Mouse (Mus musculus) urinary bladder, postnatal 36 days (tissue): ENCODE data around the gene Tspoap1.

Experiments
- DNase-seq, 2 experiments: peaks; one replicate each; pipeline ENCODE4 v3.0.0; 2022; ENCODE audit warnings: low spot score in 2 of 2, mixed read lengths in 1 of 2

Gene Tspoap1

DNA sequence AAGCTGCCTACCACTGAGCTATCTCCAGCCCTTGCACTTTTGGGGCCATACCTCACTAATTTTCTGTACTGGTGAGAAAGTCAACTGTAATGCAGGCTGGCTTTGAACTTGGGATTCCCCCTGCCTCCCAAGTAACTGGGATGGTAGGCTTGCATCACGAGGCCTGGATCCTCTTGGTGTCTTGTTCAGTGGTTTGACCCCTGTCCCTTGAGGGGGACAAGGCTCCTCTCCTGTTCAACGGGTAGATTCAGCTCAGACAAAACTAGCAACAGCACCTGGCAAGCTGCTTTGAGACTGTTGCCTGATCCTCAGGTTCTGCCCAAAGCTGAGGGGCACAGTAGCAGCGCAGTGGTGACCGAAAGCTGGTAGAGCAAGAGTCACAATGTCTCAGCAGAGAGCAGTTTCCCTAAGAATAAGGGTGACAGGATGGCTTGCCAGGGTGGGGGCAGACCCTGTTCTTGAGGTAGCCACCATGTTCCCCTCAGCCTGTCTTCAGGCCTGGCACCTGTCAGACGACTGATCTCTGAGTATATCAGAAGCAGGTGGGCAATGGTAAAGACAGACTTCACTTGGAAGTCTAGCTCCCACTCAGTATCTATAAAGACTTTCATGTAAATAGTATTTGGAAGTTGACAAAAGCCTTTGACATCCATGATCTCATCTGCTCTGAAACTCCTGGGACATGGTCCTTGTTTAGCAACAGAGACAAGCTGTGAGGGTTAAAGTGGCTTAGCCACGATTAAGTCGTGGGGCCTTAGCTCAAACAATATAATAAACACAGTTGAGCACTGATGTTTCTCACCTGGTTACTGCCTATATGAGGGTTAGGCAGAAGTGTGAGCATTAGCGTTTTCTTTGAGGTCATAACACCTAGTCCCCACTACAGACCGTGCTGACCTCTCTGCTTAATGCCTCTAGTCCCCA lies 14.4 kb upstream of the Tspoap1 start:
- DNase-seq = no peak

DNA sequence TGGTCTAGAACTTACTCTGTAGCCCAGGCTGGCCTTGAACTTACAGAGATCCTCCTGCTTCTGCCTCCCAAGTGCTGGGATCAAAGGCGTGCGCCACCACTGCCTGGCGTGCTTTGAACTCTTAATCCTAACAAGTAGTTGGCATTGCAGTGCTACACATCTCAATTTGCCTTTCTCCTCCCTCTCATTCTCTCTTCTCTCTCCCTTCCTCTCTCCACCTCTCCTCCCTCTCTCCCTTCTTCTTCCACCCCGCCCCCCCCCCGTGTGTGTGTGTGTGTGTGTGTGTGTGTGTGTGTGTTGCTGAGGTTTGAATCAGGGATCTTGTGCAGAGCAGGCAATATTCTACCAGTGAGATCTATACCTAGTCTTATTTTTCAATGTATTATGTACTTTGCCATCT lies 13.0 kb upstream of the Tspoap1 start:
- DNase-seq = no peak

DNA sequence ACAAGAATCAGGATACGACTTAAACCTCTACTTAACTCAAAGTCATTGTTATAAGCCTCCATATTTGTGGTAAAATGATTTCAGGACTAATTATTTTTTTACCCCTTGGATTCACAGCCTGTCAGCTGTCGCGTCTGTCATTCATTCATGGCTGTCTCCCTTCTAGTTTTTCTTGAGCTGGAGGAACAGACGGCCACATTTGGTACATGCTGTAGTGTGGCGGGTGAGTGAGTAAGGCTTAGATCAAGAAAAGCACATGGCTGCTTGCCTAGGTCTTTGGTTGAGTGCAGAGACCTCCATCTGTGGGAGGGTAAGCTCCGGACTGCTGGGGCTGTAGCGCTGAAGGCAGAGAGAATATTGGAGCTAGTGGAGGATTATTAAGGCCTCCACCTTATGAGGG lies 12.6 kb upstream of the Tspoap1 start:
- DNase-seq = no peak

DNA sequence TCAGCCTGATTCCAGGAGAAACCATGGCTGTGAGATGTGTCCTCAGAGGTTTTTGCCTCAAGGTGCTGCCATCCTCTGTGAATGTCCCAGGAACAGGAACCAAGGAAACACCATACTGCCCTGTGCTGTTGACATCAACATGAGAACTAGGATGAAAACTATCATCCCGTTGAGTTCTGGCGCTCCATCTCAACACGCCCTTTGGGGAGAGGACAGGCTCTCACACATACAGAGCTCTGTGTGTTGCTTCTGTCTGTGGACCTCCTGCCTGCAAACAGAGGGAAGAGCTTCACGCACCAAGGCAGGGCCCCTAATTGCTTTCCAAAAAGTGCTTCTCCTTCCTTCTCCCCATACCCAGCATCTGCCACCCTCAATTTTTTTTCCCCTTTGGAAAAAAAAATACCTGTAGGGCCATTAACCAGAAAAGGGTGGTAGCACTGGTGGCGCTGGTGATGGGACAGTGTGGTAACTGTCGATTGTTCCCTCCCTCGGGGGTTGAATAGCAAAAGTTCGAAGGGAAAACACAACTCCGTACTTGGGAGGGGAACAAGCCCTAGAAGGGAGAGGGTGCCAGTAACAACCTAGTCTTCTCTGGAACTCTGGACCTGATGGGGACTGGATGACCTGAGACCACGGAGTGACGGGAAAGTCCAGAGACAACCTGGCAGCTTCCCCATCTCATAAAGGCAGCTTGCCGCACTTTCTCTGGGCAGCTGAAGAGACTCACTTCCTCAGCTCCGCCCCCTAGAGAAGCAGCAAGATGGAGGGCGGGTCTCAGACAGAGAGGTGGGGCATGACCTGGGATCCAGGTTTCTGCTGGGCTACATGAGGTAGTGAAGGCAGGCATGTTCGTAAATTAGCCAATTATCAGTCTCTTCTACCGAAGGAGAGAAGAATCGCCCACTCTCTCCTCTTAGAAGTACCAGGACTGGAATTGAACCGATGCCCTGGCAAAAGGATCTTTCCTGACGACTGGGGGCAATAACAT lies 11.9 kb upstream of the Tspoap1 start:
- DNase-seq = no peak

DNA sequence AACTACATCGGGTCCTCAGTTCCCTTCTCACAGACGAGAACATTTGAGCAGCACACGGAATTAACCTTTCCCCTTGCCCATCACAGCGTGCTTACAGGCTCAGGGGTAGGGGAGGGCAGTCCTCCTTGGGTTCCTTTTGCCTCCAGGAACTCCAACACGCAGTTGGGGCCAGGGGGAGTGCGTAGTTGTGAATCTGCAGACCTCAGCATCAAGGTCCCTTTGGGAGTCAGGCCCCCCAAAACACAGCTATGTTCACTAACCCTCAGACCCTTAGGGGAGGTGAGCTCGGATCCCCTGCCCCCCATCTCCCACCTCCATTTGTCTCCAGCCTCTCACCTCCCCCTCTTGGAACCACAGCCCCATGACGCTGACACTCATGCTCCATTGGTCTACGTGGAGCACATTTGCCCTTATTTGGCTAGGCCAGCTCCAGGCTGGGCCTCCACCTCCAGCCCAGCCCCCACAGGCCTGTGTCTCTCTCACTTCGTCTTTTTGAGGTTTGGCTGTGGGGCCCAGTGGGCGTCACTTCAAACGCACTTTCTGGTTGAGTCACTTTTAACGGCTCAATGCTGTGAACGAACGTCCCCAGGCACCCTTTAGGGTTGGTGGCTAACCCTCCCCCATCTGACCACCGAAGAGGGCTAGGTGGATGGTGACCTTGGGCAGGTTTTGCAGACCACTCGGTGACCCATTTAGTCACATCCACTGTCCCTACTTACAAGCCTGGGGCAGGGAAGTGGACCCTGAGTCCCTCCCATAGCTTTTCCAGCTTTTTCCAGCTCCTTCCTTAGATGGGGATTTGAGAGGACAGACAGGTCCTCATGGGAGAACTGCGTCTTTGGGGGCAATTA lies 10.9 kb upstream of the Tspoap1 start:
- DNase-seq = peak in 1 of 2 experiments; percentile 43

DNA sequence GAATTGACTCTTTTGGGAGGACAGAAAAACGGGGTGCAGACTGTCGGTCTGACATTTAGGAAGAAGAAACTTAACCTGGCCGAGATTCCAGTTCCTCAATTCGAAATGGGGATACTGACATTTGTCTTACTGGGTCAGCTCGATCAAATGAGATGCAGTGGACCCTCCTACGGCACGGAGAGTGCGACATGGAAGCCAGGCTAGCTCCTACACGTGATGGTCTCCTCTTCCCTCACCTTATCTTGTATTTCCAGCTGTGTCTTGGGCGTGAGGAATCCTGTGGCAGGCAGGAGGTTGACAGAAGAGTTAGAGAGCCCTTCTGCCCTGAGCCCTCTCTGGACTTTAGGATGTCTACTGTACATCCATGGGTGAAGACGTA lies 10.3 kb upstream of the Tspoap1 start:
- DNase-seq = no peak

DNA sequence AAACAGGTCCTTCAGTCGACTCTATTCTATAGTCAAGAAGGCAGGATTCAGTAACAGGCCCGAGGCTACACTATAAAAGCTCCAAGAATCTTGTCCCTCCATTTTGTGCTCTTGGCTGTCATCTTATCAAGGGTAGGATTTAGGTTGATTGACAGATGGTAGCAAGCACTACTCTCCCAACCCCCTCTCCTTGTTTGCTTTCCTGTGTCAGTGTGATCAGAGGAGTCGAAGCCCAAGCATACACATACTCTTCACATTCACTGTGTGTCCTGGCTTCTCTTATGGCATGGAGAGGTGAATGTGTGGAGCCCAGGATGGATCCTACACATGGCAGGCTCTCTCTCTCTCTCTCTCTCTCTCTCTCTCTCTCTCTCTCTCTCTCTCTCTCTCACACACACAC lies 9.8 kb upstream of the Tspoap1 start:
- DNase-seq = no peak

DNA sequence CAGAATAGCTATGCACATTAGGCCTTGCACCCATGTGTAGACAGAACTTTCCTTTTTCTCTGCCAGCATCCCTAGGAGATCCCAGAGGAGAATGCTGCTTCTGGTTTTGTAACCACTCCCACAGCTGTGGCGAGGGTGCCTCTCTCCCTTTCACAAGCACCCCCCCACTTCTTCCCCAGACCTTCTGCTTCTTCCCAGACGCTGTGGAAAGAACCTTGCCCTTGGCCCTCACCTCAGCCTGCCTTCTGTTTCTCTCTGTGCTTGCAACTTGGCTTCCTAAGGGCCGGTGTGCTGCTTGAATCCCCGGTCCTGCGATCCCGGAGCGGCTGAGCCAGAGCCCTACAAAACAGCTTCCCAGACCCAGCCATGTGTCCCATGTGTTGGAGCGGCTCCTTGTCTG lies 9.3 kb upstream of the Tspoap1 start:
- no peak for DNase-seq

DNA sequence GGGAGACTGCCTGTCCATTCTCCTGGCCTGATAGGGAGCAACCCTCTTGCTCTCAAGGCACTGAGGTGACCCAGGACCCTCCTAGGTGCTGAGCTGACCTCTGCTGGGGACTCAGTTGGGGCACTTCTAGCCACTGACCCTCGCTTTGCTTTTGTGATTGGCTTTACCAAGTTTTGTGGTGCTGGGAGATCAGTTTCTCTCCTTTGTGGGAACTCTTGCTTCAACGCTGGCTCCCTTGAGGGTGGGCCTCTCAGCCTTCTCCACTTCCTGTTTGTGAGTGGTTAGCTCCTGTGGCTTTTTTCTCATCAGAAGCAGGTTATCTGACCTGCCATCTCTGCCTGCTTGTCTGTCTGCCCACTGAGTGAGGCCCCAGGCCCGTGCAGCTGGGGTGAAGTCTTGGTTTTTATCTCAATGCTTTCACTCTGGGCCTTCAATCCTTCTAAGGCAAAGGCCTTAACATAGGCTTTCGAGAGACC lies 8.8 kb upstream of the Tspoap1 start:
- no peak for DNase-seq

DNA sequence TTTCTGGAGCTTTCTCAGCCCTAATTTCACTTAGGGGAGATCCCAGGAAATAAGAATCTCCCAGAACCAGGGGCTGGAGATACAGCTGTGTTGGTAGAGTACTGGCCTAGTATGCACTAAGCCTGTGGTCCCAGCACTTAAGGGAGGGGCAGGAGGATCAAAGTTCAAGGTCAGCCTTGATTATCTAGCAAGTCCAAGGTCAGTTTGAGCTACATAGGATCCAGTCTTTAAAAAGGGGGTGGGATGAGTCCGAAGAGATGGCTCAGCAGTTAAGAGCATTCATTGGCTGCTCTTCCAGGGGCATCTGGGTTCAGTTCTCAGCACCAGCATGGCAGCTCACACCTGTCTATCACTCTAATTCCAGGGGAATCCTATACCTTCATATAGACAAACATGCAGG lies 8.0 kb upstream of the Tspoap1 start:
- no peak for DNase-seq

DNA sequence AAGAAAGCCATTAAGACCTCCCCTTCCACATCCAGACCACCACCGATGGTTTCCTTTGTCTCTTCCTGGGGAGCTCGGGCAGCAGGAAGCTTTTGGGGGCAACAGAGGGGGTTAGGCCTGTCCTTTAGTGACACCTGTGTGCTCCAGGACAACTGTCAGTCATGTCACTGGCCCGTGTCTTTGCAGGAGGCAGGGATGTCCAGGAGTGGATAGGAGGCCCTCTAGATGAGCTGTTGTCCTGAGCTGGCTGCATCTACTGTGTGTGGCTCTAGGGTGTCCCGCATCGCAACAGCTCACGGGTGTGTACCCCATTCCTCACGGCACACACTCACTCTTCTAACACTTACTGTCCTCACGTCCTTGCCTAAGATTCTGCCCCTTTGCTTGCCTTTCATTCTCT lies 7.1 kb upstream of the Tspoap1 start:
- DNase-seq = no peak

DNA sequence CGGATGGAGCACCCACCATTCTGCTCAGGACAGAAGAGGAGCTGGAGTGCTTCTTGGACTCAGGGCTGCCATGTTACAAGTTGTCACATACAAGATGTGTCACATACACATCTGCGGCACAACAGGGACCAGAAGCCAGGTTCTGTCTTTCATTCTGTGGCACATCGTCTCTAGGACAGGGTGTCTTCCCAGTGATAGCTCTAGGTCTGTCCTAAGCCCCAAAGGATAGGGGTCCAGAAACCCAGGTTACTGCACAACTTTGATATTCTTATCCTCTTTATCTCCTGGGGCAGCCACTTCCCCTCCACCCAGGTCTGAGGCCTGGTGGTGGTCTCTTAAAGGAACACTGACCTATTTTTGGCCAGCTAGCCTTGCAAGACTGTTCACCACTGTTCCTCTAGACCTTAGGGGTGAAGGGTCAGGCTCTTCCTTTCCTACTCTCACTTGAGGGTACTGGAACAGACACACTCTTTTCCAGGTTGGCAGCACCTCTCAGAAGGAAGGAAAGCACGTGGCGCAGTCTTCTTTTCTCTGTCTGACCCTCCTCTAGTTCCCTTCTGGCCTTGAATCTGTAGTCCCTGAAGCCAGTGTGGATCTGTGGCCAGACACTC lies 6.3 kb upstream of the Tspoap1 start:
- DNase-seq = no peak

DNA sequence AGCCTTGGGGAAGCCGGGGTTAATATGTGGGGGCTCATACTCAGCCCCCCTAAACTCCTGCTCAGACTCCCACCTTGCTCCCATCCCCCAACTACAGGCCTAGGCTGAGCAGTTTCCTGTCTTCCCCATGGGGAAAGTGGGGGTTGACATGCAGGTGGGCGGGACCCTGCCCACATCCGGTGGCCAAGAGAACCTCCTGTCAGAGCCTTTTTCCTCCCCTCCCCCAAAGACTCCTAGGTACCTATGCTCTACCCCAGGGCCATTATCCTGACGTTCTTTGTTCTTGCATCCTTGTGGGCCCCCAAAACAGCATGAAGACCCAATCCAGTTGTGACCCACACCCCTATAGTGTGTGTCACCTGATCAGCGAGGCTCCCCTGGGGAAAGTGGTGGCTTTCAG lies 5.7 kb upstream of the Tspoap1 start:
- no peak for DNase-seq

DNA sequence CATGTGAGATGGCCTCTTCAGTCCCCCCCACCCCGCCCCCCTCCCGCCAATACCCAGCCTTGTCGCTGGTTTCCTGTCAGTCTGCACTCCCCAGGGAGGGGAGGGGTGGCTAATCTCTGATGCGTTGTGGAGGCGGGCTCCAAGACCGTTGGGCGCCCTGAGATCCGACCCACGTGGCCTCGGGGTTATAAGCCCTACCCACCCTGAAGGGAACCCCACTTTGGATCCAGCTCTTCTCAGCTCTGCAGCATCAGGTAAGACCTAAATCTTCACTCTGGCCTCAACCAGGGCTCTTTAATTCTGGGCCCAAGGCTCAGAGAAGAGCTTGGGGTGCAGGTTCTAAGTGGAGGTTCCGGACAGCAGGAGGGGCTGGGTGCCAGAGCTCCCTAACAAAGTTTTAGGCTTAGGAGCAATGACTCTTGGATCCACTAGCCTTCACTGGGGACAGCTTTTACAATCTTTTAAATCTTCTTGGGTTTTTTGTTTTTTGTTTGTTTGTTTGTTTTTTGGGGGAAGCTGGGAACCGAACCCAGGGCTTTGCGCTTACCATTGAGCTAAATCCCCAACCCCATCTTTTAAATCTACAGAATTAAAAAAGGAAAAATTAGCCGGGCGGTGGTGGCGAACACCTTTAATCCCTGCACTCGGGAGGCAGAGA lies 4.9 kb upstream of the Tspoap1 start:
- DNase-seq = peak in 1 of 2 experiments; percentile 43

DNA sequence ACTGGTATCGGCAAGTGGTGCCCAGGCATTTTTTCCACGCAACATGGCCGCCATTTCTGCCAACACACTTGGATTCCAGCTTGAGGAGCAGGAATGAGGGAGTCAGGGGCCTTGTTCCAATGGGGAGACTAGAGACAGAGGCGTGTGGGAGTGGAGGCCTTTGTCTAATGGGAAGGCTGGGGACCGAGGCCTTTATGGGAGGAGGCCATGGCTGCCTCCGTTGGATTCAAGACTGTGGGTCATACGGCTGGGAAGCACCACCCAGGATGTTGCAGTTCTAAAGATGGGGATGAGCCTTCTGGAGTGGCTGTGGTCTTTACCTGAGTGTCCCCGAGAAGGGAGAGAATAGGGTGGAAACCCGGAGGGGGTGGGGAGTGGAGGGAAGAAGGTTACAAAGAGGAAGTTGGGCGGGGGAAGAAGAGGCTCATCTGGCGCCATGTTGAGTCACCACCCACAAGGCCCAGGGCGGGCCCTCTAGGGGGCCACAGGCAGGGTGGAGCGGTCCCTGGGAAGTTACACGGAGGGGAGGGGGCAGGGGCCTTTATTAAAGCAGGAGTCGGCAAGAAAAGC lies 4.0 kb upstream of the Tspoap1 start:
- no peak for DNase-seq

DNA sequence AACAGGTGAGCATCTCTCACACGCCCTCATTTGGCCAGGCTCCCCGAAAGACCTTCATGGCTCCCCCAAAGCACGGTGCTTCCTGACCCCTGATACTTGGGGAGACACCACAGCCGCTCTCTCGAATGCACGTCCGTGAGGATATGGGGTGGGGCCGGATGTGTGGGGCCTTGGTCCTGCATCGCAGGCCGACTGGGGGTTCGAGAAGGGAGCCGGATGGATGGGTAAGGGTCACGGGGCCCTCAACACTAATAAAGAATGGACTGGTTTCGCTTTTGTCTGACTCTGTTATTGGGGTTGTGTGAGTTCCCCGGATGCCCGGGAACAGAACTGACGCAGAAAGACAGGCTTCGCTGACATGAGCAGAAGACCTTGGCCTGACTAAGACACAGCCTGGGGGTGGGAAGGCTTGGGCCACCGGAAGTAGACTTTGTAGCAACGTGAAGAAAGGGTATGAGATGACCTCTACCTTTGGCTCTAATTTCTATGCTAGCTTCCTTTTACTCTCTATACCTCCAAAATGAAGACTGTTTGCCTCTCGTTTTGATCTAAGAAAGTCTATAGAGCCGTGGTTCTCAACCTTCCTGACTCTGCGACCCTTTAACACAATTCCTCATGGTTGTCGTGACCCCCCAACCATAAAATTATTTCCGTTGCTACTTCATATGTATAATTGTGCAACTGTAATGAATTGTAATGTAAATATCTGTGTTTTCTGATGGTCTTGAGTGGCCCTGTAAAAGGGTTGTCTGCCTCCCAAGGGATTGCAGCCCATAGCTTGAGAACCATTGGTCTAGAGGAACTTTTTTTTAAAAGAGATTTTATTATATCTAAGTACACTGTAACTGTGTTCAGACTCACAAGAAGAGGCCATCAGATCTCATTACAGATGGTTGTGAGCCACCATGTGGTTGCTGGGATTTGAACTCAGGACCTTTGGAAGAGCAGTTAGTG lies 3.1 kb upstream of the Tspoap1 start:
- DNase-seq = no peak

DNA sequence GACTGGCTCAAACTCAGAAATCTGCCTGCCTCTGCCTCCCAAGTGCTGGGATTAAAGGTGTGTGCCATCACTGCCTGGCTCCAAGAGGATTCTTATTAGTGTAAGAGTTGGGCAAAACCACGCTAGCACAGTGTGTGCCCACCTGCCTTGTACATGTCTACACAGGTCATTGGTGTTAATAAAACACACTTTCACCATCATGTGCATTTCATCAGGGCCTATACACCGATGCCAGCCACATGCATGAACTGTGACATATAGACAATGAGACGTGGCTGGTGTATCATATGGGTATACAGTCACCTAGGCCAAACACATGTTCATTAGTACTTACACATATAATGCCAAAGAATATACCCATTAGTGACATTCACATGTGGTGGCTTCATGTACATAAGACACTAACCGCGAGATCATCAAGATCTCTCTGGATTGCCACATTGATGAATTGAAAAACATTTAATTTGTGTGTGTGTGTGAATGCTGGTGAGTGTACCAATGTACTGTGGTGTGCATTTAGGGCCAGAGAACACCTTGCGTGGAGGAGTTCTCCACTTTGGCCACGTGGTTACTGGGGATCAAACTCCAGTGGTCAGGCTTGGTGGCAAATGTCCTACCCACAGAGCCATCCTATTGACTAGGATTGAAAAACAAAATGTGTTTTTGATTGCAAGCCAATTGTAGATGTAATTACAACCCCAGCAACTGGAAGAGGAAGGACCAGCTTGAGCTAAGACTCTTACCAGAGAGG lies 2.0 kb upstream of the Tspoap1 start:
- DNase-seq = no peak

DNA sequence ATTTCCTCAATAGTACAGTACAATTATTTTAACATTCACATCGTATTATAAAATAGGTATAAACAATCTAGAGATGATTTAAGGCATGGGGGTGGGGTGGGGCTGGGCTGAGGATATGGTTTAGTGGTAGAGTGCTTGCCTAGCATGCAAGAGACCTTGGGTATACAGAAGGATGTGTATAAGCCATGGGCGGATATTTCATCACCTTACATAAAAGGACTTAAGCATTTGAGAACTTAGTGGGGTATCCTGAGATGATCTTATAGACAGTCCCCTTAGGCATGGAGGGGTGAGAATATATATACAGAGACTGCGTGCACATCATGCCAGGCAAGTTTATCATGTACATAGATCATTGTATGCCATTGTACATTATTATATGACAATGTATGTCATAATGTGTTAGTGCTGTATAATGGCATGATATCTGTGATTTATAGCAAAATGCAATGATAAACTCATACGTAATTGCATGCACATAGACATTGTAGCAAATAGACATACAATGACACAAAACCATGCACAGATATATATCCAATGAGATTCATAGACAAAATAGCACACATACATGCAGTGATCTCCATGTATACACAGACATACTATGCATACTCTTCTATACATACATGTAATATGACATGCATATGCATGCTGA lies 1.3 kb upstream of the Tspoap1 start:
- no peak for DNase-seq
